Mouse (Mus musculus) ES-E14 (cell line): ENCODE results near the gene Fam3b. TPM values are rescaled to one million over a fixed set of nuclear protein-coding genes. Genes with fewer than 3 reads are reported as not detected.

Experiments
- DNase-seq: peaks from one replicate; pipeline ENCODE4 v3.0.0-alpha.2; 2013; ENCODE audit warnings: low read depth, low spot score
- H3K27ac ChIP-seq: 2 replicates; pipeline ENCODE4 v1.5.1; 2012; ENCODE audit warnings: low read depth, mild to moderate bottlenecking, low read length, moderate library complexity, mixed read lengths; ENCODE audit not compliant: poor library complexity, insufficient read depth, severe bottlenecking
- H3K36me3 ChIP-seq: 2 replicates; pipeline ENCODE4 v1.6.1; 2012; ENCODE audit warnings: mild to moderate bottlenecking, low read length, moderate library complexity, mixed read lengths; ENCODE audit not compliant: control insufficient read depth, poor library complexity, insufficient read depth, severe bottlenecking
- H3K4me1 ChIP-seq, 2 experiments: fragments of 150-350 bp in 1 of 2; sonication (generic) in 1 of 2; 2 replicates each; pipeline ENCODE4 v1.6.1; 2012; ENCODE audit warnings: low read length in 2 of 2, mild to moderate bottlenecking in 1 of 2, mixed read lengths in 1 of 2; ENCODE audit not compliant: control insufficient read depth in 2 of 2, insufficient read depth in 2 of 2, poor library complexity in 1 of 2
- H3K4me3 ChIP-seq, 2 experiments: fragments of 150-350 bp in 1 of 2; sonication (generic) in 1 of 2; 2 replicates each; pipeline ENCODE4 v1.5.1; 2012; ENCODE audit warnings: low read length in 2 of 2, low read depth in 1 of 2, mild to moderate bottlenecking in 1 of 2, mixed read lengths in 1 of 2; ENCODE audit not compliant: insufficient read depth in 1 of 2, poor library complexity in 1 of 2, severe bottlenecking in 1 of 2
- H3K9ac ChIP-seq: 2 replicates; pipeline ENCODE4 v1.6.1; 2012; ENCODE audit warnings: low read depth, mild to moderate bottlenecking, low read length, mixed read lengths; ENCODE audit not compliant: poor library complexity, insufficient read depth, severe bottlenecking
- H3K9me3 ChIP-seq: fragments of 150-350 bp; sonication (generic); 2 replicates; pipeline ENCODE4 v1.6.1; 2012; ENCODE audit warnings: low read depth, mild to moderate bottlenecking, low read length; ENCODE audit not compliant: control insufficient read depth, insufficient read depth
- CHD2 ChIP-seq: IDR thresholded peaks from 2 replicates; pipeline ENCODE4 v1.6.1; 2014; ENCODE audit warnings: mild to moderate bottlenecking, low read depth, low read length, inconsistent platforms
- HCFC1 ChIP-seq: IDR thresholded peaks from 2 replicates; pipeline ENCODE4 v1.6.1; 2012; ENCODE audit warnings: low read length, inconsistent platforms, borderline replicate concordance; ENCODE audit not compliant: insufficient read depth
- MAFK ChIP-seq: IDR thresholded peaks from 2 replicates; pipeline ENCODE4 v1.6.1; 2014; ENCODE audit warnings: mild to moderate bottlenecking, low read depth, low read length, inconsistent platforms; ENCODE audit not compliant: insufficient read depth
- ZC3H11A ChIP-seq: IDR thresholded peaks from 2 replicates; pipeline ENCODE4 v1.6.1; 2012; ENCODE audit warnings: low read depth, mild to moderate bottlenecking, inconsistent platforms, low read length, borderline replicate concordance
- ZNF384 ChIP-seq: IDR thresholded peaks from 2 replicates; pipeline ENCODE4 v1.6.1; 2012; ENCODE audit warnings: low read depth, low read length, inconsistent platforms
- in situ Hi-C, 2 experiments: fragments of 600-800 bp; cut with MboI; formaldehyde crosslinking; loops; one replicate each; pipeline ENCODE4 v1.15.1; 2025; ENCODE audit warnings: low sequenced_read_pairs in 2 of 2, inconsistent platforms in 1 of 2; ENCODE audit not compliant: unreplicated experiment in 2 of 2
- total RNA-seq: library from RNA; depleted of rRNA; stranded (reverse); fragments of 300-350 nt; gene quantifications from 2 replicates; pipeline ENCODE4 v1.2.3, GENCODE M21; 2012

Gene Fam3b
- total RNA-seq, 1 experiment: 2.5 TPM

GRCm38 (mm10) chr16:97461271-97461670, 53.3 kb downstream of the Fam3b start:
- Histone ChIP-seq H3K9me3 (no peaks in the 10 kb centered on the region), H3K36me3 (no peaks in the 10 kb centered on the region), H3K4me1 (no peaks in the 10 kb centered on the region), H3K27ac (no peak overlapping the region), H3K9ac (no peak overlapping the region), H3K4me3 (no peak overlapping the region)
- in situ Hi-C loops: no loop called here
- TF ChIP-seq MAFK (no peak), CHD2 (no peak), ZC3H11A (no peak), HCFC1 (no peak), ZNF384 (no peak)
- no peak for DNase-seq

DNA sequence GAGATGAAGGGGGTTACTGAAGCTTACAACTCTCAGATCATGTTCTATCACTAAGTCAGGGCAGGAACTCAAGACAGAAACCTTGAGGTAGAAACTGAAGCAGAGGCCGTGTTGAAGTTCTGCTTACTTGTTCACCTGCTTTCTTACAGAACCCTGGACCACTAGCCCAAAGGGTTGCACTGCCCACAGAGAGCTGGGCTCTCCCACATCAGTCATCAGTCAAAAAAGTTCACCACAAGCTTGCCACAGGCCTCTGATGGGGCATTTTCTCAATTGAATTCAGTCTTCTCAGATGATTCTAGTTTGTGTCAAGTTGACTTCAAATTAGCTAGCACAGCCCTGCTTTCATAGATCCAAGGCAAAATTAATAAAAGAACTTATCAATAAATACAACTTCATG, 54.8 kb downstream of the Fam3b start:
- Histone ChIP-seq H3K9me3 (no peaks in the 10 kb centered on the region), H3K9ac (no peak overlapping the region), H3K4me1 (no peaks in the 10 kb centered on the region), H3K4me3 (no peak overlapping the region), H3K27ac (no peak overlapping the region), H3K36me3 (no peaks in the 10 kb centered on the region)
- in situ Hi-C loops: no loop called here
- no peak for DNase-seq
- TF ChIP-seq HCFC1 (no peak), ZNF384 (no peak), MAFK (no peak), ZC3H11A (no peak), CHD2 (no peak)

DNA sequence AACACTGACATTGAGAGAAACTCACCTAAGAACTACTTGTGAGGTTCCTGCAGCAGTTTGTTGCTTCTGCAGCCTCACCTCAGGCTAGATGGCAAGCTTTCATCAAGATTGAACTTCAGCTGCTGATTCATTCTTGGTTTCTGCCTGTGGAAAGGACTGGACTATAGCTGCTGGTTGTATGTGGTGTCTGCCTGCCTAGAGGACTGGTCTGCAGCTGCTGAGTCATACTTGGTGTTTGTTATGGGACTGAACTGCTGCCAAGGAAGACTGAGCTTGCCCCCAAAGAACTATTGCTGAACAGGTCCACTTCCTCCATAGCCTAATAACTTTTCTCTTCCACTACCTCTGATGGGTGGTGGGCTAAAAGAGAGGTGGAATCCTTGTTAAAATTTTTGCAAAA, 67.2 kb downstream of the Fam3b start:
- no peak for TF ChIP-seq CHD2
- TF ChIP-seq HCFC1: no peak
- no peak for TF ChIP-seq ZNF384
- TF ChIP-seq MAFK: no peak
- no peak for TF ChIP-seq ZC3H11A
- in situ Hi-C loops: no loop called here
- H3K27ac ChIP-seq: no peak overlapping the region
- H3K9ac ChIP-seq: no peak overlapping the region
- no peaks in the 10 kb centered on the region for H3K9me3 ChIP-seq
- no peaks in the 10 kb centered on the region for H3K36me3 ChIP-seq
- H3K4me3 ChIP-seq: no peak overlapping the region
- no peaks in the 10 kb centered on the region for H3K4me1 ChIP-seq
- no peak for DNase-seq

DNA sequence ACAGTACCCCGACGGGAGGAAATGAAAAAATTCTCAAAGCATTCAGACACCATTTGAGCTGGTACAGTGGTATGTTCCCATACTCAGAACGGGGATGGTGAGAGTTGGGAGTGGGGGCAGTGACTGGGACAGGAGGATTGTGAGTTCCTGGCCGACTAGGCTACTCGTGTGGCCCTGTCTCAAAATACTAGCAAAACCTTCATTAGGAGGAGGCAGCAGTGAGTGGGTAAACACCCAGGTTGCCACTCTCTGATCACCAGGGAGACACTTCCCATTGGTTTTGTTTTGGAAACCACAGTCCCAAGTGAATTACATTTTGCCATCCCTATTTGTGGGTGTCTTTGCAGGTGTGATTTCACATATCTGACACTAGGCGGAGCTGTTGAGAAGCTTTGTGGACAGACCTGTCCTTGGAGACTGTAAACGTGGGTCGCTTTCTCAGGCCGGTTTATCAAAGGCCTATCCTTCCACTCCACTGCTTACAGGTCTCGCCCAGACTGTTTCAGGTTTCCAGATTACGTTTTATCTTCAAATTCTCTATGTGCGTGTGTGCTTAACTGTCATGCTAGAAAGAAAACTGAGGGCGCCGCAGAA, 70.8 kb downstream of the Fam3b start:
- Histone ChIP-seq H3K4me1 (no peaks in the 10 kb centered on the region), H3K9ac (no peak overlapping the region), H3K27ac (no peak overlapping the region), H3K9me3 (no peaks in the 10 kb centered on the region), H3K4me3 (no peak overlapping the region), H3K36me3 (no peaks in the 10 kb centered on the region)
- peak; percentile 79 for DNase-seq
- in situ Hi-C loops: no loop called here
- TF ChIP-seq ZC3H11A (no peak), CHD2 (no peak), MAFK (no peak), ZNF384 (no peak), HCFC1 (no peak)

- in situ Hi-C loops: no loop called here
- no peaks in the 10 kb centered on the region for H3K9me3 ChIP-seq
- no peak for TF ChIP-seq ZC3H11A
- peak; percentile 49; the same call in 1 of the 2 replicates for TF ChIP-seq MAFK
- H3K4me3 ChIP-seq: no peak overlapping the region
- no peaks in the 10 kb centered on the region for H3K36me3 ChIP-seq
- H3K9ac ChIP-seq: no peak overlapping the region
- H3K4me1 ChIP-seq: no peaks in the 10 kb centered on the region
- no peak for DNase-seq
- no peak overlapping the region for H3K27ac ChIP-seq
These were observed 72.6 kb downstream of the Fam3b start for GRCm38 (mm10) chr16:97441967-97442366.
